Mouse (Mus musculus) forebrain, embryonic 14.5 days (tissue): ENCODE results near the gene Rab32. TPM values are rescaled to one million over a fixed set of nuclear protein-coding genes. Genes with fewer than 3 reads are reported as not detected.
"Not testable (repeated sequence)": the region's sequence is repeated elsewhere in the genome, so short reads cannot be mapped to it uniquely, and the experiment has no call there.

Experiments
- ATAC-seq: fragments of 200-750 bp; cut with Nextera tagmentation; 2 replicates; pipeline ENCODE4 v1.8.0; 2017; ENCODE audit warnings: mild to moderate bottlenecking, moderate library complexity
- DNase-seq: peaks from one replicate; pipeline ENCODE4 v3.0.0-alpha.2; 2015; ENCODE audit warnings: low spot score
- H3K27ac ChIP-seq: fragments of 300-500 bp; sonication (generic); 2 replicates; pipeline ENCODE4 v1.5.1; 2014; ENCODE audit warnings: low read depth, mild to moderate bottlenecking, control low read depth, low read length, moderate library complexity
- H3K27me3 ChIP-seq: fragments of 300-500 bp; sonication (generic); replicated peaks from 2 replicates; pipeline ENCODE4 v1.6.1; 2014; ENCODE audit warnings: low read length, control low read depth, mixed read lengths; ENCODE audit not compliant: control insufficient read depth, insufficient read depth
- H3K36me3 ChIP-seq: fragments of 300-500 bp; sonication (generic); 2 replicates; pipeline ENCODE4 v1.6.1; 2014; ENCODE audit warnings: low read length, control low read depth; ENCODE audit not compliant: control insufficient read depth, insufficient read depth
- H3K4me1 ChIP-seq: fragments of 300-500 bp; sonication (generic); 2 replicates; pipeline ENCODE4 v1.6.1; 2014; ENCODE audit warnings: antibody characterized with exemption, low read length, control low read depth; ENCODE audit not compliant: control insufficient read depth, insufficient read depth
- H3K4me2 ChIP-seq: fragments of 300-500 bp; sonication (generic); 2 replicates; pipeline ENCODE4 v1.6.1; 2014; ENCODE audit warnings: mild to moderate bottlenecking, control low read depth, low read length
- H3K4me3 ChIP-seq: fragments of 300-500 bp; sonication (generic); 2 replicates; pipeline ENCODE4 v1.5.1; 2014; ENCODE audit warnings: low read depth, low read length, control low read depth
- H3K9ac ChIP-seq: fragments of 300-500 bp; sonication (generic); 2 replicates; pipeline ENCODE4 v1.6.1; 2014; ENCODE audit warnings: mild to moderate bottlenecking, low read length, control low read depth, moderate library complexity
- H3K9me3 ChIP-seq: fragments of 300-500 bp; sonication (generic); replicated peaks from 2 replicates; pipeline ENCODE4 v1.6.1; 2016; ENCODE audit warnings: low read length, control low read depth, mixed read lengths; ENCODE audit not compliant: control insufficient read depth
- WGBS: fragments of 180-500 bp; shearing (Covaris S2); extraction: QIAGEN DNeasy Blood & Tissue Kit; methylation state at CpG from one replicate; pipeline ENCODE4 v1.1.7; 2014; 5-methylcytosine and 5-hydroxymethylcytosine counted together
- polyA plus RNA-seq: library from polyadenylated mRNA; unstranded; fragments of >200 nt; fragmentation: Nextera tagmentation; extraction: Ambion mirVana; gene quantifications from 2 replicates; pipeline ENCODE4 v1.2.1, GENCODE M21; 2014

Rab32 gene
- 4.9 and 5.3 TPM in 2 replicates for polyA plus RNA-seq

GRCm38 (mm10) chr10:10557570-10558336 is at the start of gene Rab32:
Gene Rab32 (minus strand): TSS chr10:10558265.
- H3K27me3 ChIP-seq: no peaks in the 10 kb centered on the region
- H3K4me1 ChIP-seq: 0 out of 2 replicates have a peak, but pooled peaks cover 2% of the 10 kb centered on the region
- H3K4me3 ChIP-seq: peak within 1 kb of the TSS; percentile 58
- H3K36me3 ChIP-seq: no peaks in the 10 kb centered on the region
- no peak within 1 kb of the TSS for H3K27ac ChIP-seq
- ATAC-seq: peak; percentile 97
- H3K9ac ChIP-seq: peak within 1 kb of the TSS; percentile 66
- under 1% methylated on average over 49 of the region's 51 CpGs for WGBS
- peak within 1 kb of the TSS; percentile 99 for H3K4me2 ChIP-seq
- H3K9me3 ChIP-seq: no peaks in the 10 kb centered on the region
- DNase-seq: peak; percentile 81

GRCm38 (mm10) chr10:10600771-10601170 is 42.7 kb upstream of the Rab32 start:
- 88% methylated on average over 3 of the region's 3 CpGs for WGBS
- H3K9me3 ChIP-seq: no peaks in the 10 kb centered on the region
- H3K27ac ChIP-seq: no peak overlapping the region
- no peak overlapping the region for H3K9ac ChIP-seq
- no peak overlapping the region for H3K4me2 ChIP-seq
- H3K36me3 ChIP-seq: no peaks in the 10 kb centered on the region
- no peaks in the 10 kb centered on the region for H3K27me3 ChIP-seq
- no peaks in the 10 kb centered on the region for H3K4me1 ChIP-seq
- DNase-seq (peak; percentile 7), ATAC-seq (no peak)
- H3K4me3 ChIP-seq: no peak overlapping the region

- H3K27me3 ChIP-seq, H3K4me3 ChIP-seq, H3K4me2 ChIP-seq, H3K4me1 ChIP-seq, H3K9me3 ChIP-seq, H3K27ac ChIP-seq, ATAC-seq, H3K9ac ChIP-seq, H3K36me3 ChIP-seq: not testable (repeated sequence)
- peak; percentile 13 for DNase-seq
- WGBS: 90% methylated on average over 2 of the region's 2 CpGs
Observed at GRCm38 (mm10) chr10:10597495-10597894, 39.4 kb upstream of the Rab32 start.

GRCm38 (mm10) chr10:10580811-10581210 is 22.7 kb upstream of the Rab32 start:
- Histone ChIP-seq H3K4me1 (no peaks in the 10 kb centered on the region), H3K9me3 (no peaks in the 10 kb centered on the region), H3K4me2 (no peak overlapping the region), H3K27me3 (no peaks in the 10 kb centered on the region), H3K4me3 (no peak overlapping the region), H3K27ac (no peak overlapping the region), H3K9ac (no peak overlapping the region), H3K36me3 (no peaks in the 10 kb centered on the region)
- DNase-seq: no peak
- 86% methylated on average over 3 of the region's 3 CpGs for WGBS
- no peak for ATAC-seq

GRCm38 (mm10) chr10:10579821-10580220 is 21.8 kb upstream of the Rab32 start:
- Histone ChIP-seq H3K9ac (no peak overlapping the region), H3K4me2 (no peak overlapping the region), H3K9me3 (no peaks in the 10 kb centered on the region), H3K4me1 (no peaks in the 10 kb centered on the region), H3K27me3 (no peaks in the 10 kb centered on the region), H3K4me3 (no peak overlapping the region), H3K27ac (no peak overlapping the region), H3K36me3 (no peaks in the 10 kb centered on the region)
- ATAC-seq (no peak), DNase-seq (no peak)
- 63% methylated on average over 1 of the region's 1 CpGs for WGBS

- 0 out of 2 replicates have a peak, but pooled peaks cover 2% of the 10 kb centered on the region for H3K4me1 ChIP-seq
- H3K36me3 ChIP-seq: no peaks in the 10 kb centered on the region
- H3K9me3 ChIP-seq: no peaks in the 10 kb centered on the region
- no peak for DNase-seq
- no peak overlapping the region for H3K27ac ChIP-seq
- ATAC-seq: peak; percentile 35; the same call in 1 of the 2 replicates
- no peak overlapping the region; the same call in 1 of the 2 replicates for H3K9ac ChIP-seq
- 35% methylated on average over 5 of the region's 5 CpGs for WGBS
- H3K4me2 ChIP-seq: peak overlapping the region; percentile 99
- H3K27me3 ChIP-seq: no peaks in the 10 kb centered on the region
- peak overlapping the region; percentile 58 for H3K4me3 ChIP-seq
Observed at GRCm38 (mm10) chr10:10558337-10558711, 259 bp upstream of the Rab32 start.

GRCm38 (mm10) chr10:10557085-10557484 is 980 bp downstream of the Rab32 start:
- peak overlapping the region; percentile 66; the same call in 1 of the 2 replicates for H3K9ac ChIP-seq
- WGBS: 7% methylated on average over 8 of the region's 8 CpGs

GRCm38 (mm10) chr10:10555676-10556075 is 2.4 kb downstream of the Rab32 start:
- Histone ChIP-seq H3K4me2 (no peak overlapping the region), H3K9ac (no peak overlapping the region), H3K27me3 (no peaks in the 10 kb centered on the region), H3K4me3 (no peak overlapping the region), H3K36me3 (no peaks in the 10 kb centered on the region), H3K9me3 (no peaks in the 10 kb centered on the region), H3K4me1 (0 out of 2 replicates have a peak, but pooled peaks cover 2% of the 10 kb centered on the region), H3K27ac (no peak overlapping the region)
- DNase-seq: no peak
- 88% methylated on average over 3 of the region's 3 CpGs for WGBS
- no peak for ATAC-seq

More at GRCm38 (mm10) chr10:10557085-10557484, 980 bp downstream of the Rab32 start:
- Histone ChIP-seq H3K4me2 (peak overlapping the region; percentile 99), H3K4me3 (peak overlapping the region; percentile 58), H3K36me3 (no peaks in the 10 kb centered on the region), H3K27ac (no peak overlapping the region), H3K27me3 (no peaks in the 10 kb centered on the region), H3K9me3 (no peaks in the 10 kb centered on the region), H3K4me1 (0 out of 2 replicates have a peak, but pooled peaks cover 2% of the 10 kb centered on the region)
- DNase-seq (peak; percentile 40), ATAC-seq (peak; percentile 32)

- Histone ChIP-seq H3K27ac (no peak overlapping the region), H3K4me1 (0 out of 2 replicates have a peak, but pooled peaks cover 2% of the 10 kb centered on the region), H3K9me3 (no peaks in the 10 kb centered on the region), H3K4me3 (no peak overlapping the region), H3K4me2 (no peak overlapping the region), H3K27me3 (no peaks in the 10 kb centered on the region), H3K9ac (no peak overlapping the region), H3K36me3 (no peaks in the 10 kb centered on the region)
- DNase-seq (no peak), ATAC-seq (no peak)
- 78% methylated on average over 5 of the region's 5 CpGs for WGBS
Observed at GRCm38 (mm10) chr10:10555221-10555620, 2.8 kb downstream of the Rab32 start.
